Mouse (Mus musculus) right cerebral cortex, postnatal 36 days (tissue): ENCODE data around the gene Gfod1.

Experiments
- DNase-seq, 2 experiments: peaks; one replicate each; pipeline ENCODE4 v3.0.0; 2022; ENCODE audit warnings: low spot score in 2 of 2, mixed read lengths in 1 of 2

Gfod1 gene

DNA sequence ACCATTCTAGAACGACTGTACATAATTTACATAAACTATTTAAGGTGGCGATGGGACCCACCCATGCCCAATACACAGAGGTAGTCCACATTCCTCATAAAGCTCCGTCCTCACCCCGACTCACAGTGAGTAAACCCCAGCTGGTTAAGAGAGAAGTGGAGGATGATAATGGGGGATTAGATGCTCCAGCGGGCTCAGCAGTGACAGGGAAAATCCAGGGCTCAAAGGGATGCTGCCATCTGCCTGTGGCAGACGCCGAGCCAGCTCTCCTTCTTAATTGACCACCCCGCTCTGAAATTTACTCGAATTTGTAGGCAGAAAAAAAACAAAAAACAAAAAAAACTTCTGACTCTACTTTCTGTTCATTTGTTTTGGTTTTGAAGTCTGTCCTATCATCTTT lies 136.3 kb downstream of the Gfod1 start:
- no peak for DNase-seq

- no peak for DNase-seq
Observed at GRCm38 (mm10) chr13:43159429-43159828, 144.5 kb downstream of the Gfod1 start.

- no peak for DNase-seq
Observed at GRCm38 (mm10) chr13:43158281-43158680, 145.7 kb downstream of the Gfod1 start.

- DNase-seq = no peak
Observed at GRCm38 (mm10) chr13:43157370-43157769, 146.6 kb downstream of the Gfod1 start.

GRCm38 (mm10) chr13:43152005-43152520 lies 151.9 kb downstream of the Gfod1 start:
- DNase-seq = no peak

DNA sequence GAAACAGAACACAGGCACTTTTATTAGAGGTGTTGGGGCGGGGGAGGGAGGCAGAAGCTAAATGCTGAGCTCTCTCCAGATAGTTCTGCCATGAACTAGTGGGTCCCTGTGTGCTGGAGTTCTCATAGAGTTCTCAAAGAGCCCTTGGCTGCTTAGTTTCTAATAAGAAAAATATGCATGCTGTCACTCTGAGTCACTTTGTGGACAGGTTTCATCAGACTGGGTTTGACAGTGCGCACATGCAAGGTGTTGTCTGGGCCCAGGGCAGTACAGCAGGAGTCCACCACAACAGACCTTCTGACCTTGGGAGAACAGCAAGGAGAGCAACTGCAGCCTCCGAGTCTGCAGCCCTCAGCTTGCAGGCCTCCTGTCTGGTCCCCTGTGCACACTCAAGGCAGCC lies 154.3 kb downstream of the Gfod1 start:
- no peak for DNase-seq

- DNase-seq = no peak
Observed at GRCm38 (mm10) chr13:43148692-43149091, 155.3 kb downstream of the Gfod1 start.

- DNase-seq = no peak
Observed at GRCm38 (mm10) chr13:43146515-43147258, 157.3 kb downstream of the Gfod1 start.
